Mouse (Mus musculus) frontal cortex, postnatal 14 days (tissue): ENCODE measurements around the gene A630095N17Rik.

Experiments
- DNase-seq, 2 experiments: peaks; one replicate each; pipeline ENCODE4 v3.0.0; 2022; ENCODE audit warnings: low spot score in 2 of 2

Gene A630095N17Rik

DNA sequence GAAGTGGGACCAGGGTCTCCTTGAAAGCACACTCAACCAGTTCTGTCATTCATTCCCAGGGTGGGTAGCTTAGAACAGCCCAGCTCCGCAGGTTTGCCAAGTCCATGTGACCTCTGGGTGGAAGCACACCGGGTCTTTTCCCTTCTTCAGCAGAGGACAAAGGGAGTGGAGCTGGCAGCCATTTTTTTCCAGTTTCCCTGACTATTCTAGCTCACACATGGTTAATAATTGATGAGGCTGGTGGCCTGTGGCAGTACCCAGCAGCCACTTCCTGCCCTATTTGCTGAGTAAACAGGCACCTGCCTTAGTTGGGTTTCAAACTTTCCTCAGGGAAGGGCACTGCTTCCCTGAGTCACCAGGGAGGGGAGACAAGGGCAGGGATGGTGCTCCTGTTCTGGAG, 17.5 kb downstream of the A630095N17Rik start:
- DNase-seq = no peak

DNA sequence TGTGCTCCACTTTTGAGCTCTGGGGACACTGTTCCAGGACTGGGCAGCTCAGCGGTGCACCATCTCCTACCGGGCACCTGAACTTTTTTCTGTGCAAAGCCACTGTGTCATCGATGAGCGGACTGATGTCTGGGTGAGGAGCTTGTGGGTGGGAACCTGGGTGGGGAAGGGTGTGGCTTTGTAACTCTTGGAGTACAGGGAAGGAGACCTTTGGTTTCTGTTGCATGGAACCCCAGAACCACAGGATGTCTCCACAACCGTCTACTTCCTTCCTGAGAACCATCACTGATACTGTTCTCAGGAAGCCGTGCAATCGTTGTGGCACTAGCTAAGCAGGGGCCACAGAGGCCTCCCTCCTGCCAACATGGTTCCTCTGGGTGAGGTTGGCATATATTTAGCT, 18.8 kb downstream of the A630095N17Rik start:
- no peak for DNase-seq

- no peak for DNase-seq
Measured at GRCm38 (mm10) chr1:75212542-75212941, 19.4 kb downstream of the A630095N17Rik start.

- DNase-seq = no peak
Measured at GRCm38 (mm10) chr1:75211141-75211708, 20.7 kb downstream of the A630095N17Rik start.

GRCm38 (mm10) chr1:75210136-75211087, 21.5 kb downstream of the A630095N17Rik start, which contains the start of the genes Glb1l and Stk16:
Glb1l (minus strand) TSS chr1:75210813.
Stk16 (plus strand) TSS chr1:75210838.
- peak; percentile 90 to 95 for DNase-seq

- DNase-seq = no peak
Measured at GRCm38 (mm10) chr1:75208967-75209678, 22.8 kb downstream of the A630095N17Rik start.

GRCm38 (mm10) chr1:75201236-75201635, 30.7 kb downstream of the A630095N17Rik start:
- DNase-seq = no peak

- no peak for DNase-seq
Measured at GRCm38 (mm10) chr1:75192452-75192851, 39.5 kb downstream of the A630095N17Rik start.

GRCm38 (mm10) chr1:75191622-75192402, 40.1 kb downstream of the A630095N17Rik start, which contains the start of the genes Ankzf1 and Atg9a:
Ankzf1 (plus strand) TSS chr1:75192151.
Atg9a (minus strand) TSS chr1:75192196.
- peak; percentile 93 to 97 for DNase-seq

DNA sequence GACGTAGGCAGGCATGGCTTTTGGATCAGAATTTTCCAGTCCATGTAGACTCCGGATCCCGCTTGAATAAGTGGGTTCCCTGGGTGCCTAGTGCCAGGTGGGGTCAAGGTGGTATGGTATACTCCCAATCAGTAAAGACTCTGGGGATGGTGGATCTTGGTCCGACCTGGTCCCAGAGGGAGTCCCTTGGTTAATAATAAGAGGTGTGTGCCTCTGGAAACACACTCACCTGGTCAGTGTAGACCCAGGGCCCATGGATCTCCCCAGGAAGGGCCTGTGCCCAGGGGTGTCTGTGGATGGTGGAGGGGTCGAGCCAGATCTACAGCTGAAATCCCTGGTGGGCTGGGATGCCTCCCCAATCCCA, 40.7 kb downstream of the A630095N17Rik start:
- no peak for DNase-seq

DNA sequence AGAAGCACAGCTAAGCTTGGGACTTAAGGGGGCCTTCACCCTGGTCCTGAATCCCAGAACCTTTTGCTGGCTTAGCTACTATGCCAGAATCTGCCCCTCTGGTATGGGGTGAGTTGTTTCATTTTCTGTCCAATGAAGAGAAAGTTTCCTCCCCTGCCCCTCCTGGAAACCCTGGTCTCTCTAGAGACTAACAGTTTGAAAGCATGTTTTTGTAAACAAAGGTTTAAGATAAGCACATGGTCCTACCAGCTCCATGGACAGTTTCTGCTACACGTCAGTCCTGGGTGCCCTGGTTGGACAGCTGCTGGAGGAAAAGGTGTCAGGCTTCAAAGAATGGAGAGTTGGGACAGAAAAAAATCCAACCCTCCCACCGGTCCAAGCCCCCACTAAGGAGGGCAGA, 41.3 kb downstream of the A630095N17Rik start:
- no peak for DNase-seq

GRCm38 (mm10) chr1:75187914-75188483, 43.9 kb downstream of the A630095N17Rik start:
- no peak for DNase-seq

- no peak for DNase-seq
Measured at GRCm38 (mm10) chr1:75187126-75187525, 44.8 kb downstream of the A630095N17Rik start.

- no peak for DNase-seq
Measured at GRCm38 (mm10) chr1:75185495-75185894, 46.4 kb downstream of the A630095N17Rik start.

- DNase-seq = no peak
Measured at GRCm38 (mm10) chr1:75182160-75182559, 49.7 kb downstream of the A630095N17Rik start.

DNA sequence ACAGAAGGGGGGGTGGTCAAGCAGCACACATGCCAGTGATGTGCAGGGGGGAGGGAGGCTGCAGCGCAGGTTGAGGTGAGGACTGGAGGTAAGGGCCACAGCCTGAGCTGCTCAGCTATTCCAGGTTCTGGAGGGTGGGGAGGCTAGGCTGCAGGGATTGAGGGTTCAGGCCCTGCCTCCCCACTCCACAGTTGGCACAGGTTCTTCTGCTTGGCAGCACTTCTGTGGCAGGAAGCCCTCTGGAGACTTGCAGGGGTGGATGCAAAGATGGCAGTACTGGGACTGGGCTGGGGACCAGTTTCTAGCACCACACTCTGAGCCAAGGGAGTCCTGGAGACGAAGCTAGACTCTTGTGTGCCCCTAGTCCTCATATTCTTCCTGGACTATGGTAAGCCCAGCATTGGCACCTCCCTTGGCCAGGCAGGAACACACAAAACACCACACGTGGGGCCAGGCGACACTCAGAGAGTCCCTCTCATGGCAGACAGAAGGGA, 50.5 kb downstream of the A630095N17Rik start:
- DNase-seq = no peak

GRCm38 (mm10) chr1:75180741-75181140, 51.2 kb downstream of the A630095N17Rik start:
- DNase-seq = no peak

- DNase-seq = peak; percentile 91 to 93
Measured at GRCm38 (mm10) chr1:75180105-75180590, 51.8 kb downstream of the A630095N17Rik start, which contains the start of gene Abcb6. Abcb6 (minus strand) TSS chr1:75180392.

- DNase-seq = peak; percentile 38 to 45
Measured at GRCm38 (mm10) chr1:75179334-75180104, 52.4 kb downstream of the A630095N17Rik start.
